Mouse (Mus musculus) ZHBTc4 (cell line): ENCODE data around the gene Krtap10-10.

Experiments used
- DNase-seq: peaks from one replicate; pipeline ENCODE4 v3.0.0-alpha.2; 2011; ENCODE audit warnings: low read depth, low spot score

Krtap10-10 gene

GRCm38 (mm10) chr10:77867546-77867945 lies 31.8 kb downstream of the Krtap10-10 start:
- DNase-seq, result no peak

GRCm38 (mm10) chr10:77869651-77870050 lies 33.9 kb downstream of the Krtap10-10 start:
- DNase-seq, result no peak

GRCm38 (mm10) chr10:77878985-77879384 lies 43.2 kb downstream of the Krtap10-10 start:
- peak; percentile 35 for DNase-seq

- no peak for DNase-seq
Observed at GRCm38 (mm10) chr10:77880305-77880704, 44.6 kb downstream of the Krtap10-10 start.

- DNase-seq, result peak; percentile 78
Observed at GRCm38 (mm10) chr10:77882553-77882952, 46.8 kb downstream of the Krtap10-10 start.

GRCm38 (mm10) chr10:77886007-77886747 lies 50.4 kb downstream of the Krtap10-10 start:
- DNase-seq, result peak; percentile 27
